Mouse (Mus musculus): ENCODE results near the gene Clasp1. TPM values are rescaled to one million over a fixed set of nuclear protein-coding genes. Genes with fewer than 3 reads are reported as not detected.

The Clasp1 gene
- polyA plus RNA-seq, 1 experiment from 2014 or later = 24.9 TPM

- under 1% methylated on average over 19 of the region's 19 CpGs for WGBS
- ATAC-seq = peak; percentile 41
These were observed 616 bp upstream of the Clasp1 start for GRCm38 (mm10) chr1:118388127-118388756.

GRCm38 (mm10) chr1:118389454-118390265 is 802 bp downstream of the Clasp1 start:
- H3K4me1 ChIP-seq (ENCODE audit: control insufficient read depth, insufficient read depth, low read length) = no peaks in the 10 kb centered on the region
- peak overlapping the region; percentile 72 for H3K4me2 ChIP-seq (ENCODE audit: low read depth, low read length)
- peak overlapping the region; percentile 98 for H3K4me3 ChIP-seq (ENCODE audit: low read length)
- no peaks in the 10 kb centered on the region for H3K36me3 ChIP-seq (ENCODE audit: control insufficient read depth, insufficient read depth, low read length)
- peak overlapping the region; percentile 95 for H3K27ac ChIP-seq (ENCODE audit: low read length)
- WGBS = under 1% methylated on average over 44 of the region's 44 CpGs
- peak overlapping the region; percentile 95 for H3K9ac ChIP-seq (ENCODE audit: low read depth, low read length)
- peak; percentile 63 for ATAC-seq
- H3K9me3 ChIP-seq (ENCODE audit: control insufficient read depth, low read length) = no peaks in the 10 kb centered on the region
- H3K27me3 ChIP-seq (replicated peaks; ENCODE audit: control insufficient read depth, insufficient read depth, low read length) = no peaks in the 10 kb centered on the region

More at GRCm38 (mm10) chr1:118388127-118388756, 616 bp upstream of the Clasp1 start:
- H3K4me3 ChIP-seq (ENCODE audit: low read length) = peak overlapping the region; percentile 98
- H3K27me3 ChIP-seq (replicated peaks; ENCODE audit: control insufficient read depth, insufficient read depth, low read length) = no peaks in the 10 kb centered on the region
- H3K9me3 ChIP-seq (ENCODE audit: control insufficient read depth, low read length) = no peaks in the 10 kb centered on the region
- no peaks in the 10 kb centered on the region for H3K36me3 ChIP-seq (ENCODE audit: control insufficient read depth, insufficient read depth, low read length)
- no peaks in the 10 kb centered on the region for H3K4me1 ChIP-seq (ENCODE audit: control insufficient read depth, insufficient read depth, low read length)
- peak overlapping the region; percentile 57 for H3K4me2 ChIP-seq (ENCODE audit: low read depth, low read length)
- peak overlapping the region; percentile 76 for H3K9ac ChIP-seq (ENCODE audit: low read depth, low read length)
- H3K27ac ChIP-seq (ENCODE audit: low read length) = peak overlapping the region; percentile 95

- 15% methylated on average over 8 of the region's 8 CpGs for WGBS
- Histone ChIP-seq H3K27ac (ENCODE audit: low read length) (peak overlapping the region; percentile 95; the same call in 1 of the 2 replicates), H3K36me3 (ENCODE audit: control insufficient read depth, insufficient read depth, low read length) (no peaks in the 10 kb centered on the region), H3K4me2 (ENCODE audit: low read depth, low read length) (peak overlapping the region; percentile 72), H3K4me3 (ENCODE audit: low read length) (peak overlapping the region; percentile 98), H3K9ac (ENCODE audit: low read depth, low read length) (peak overlapping the region; percentile 95), H3K27me3 (replicated peaks; ENCODE audit: control insufficient read depth, insufficient read depth, low read length) (no peaks in the 10 kb centered on the region), H3K9me3 (ENCODE audit: control insufficient read depth, low read length) (no peaks in the 10 kb centered on the region), H3K4me1 (ENCODE audit: control insufficient read depth, insufficient read depth, low read length) (no peaks in the 10 kb centered on the region)
- ATAC-seq = no peak
These were observed 1.4 kb downstream of the Clasp1 start for GRCm38 (mm10) chr1:118390266-118390660.

GRCm38 (mm10) chr1:118390871-118391387 is 2.1 kb downstream of the Clasp1 start:
- 80% methylated on average over 2 of the region's 2 CpGs for WGBS
- Histone ChIP-seq H3K4me1 (ENCODE audit: control insufficient read depth, insufficient read depth, low read length) (no peaks in the 10 kb centered on the region), H3K27ac (ENCODE audit: low read length) (no peak overlapping the region), H3K4me2 (ENCODE audit: low read depth, low read length) (no peak overlapping the region), H3K4me3 (ENCODE audit: low read length) (no peak overlapping the region), H3K27me3 (replicated peaks; ENCODE audit: control insufficient read depth, insufficient read depth, low read length) (no peaks in the 10 kb centered on the region), H3K9ac (ENCODE audit: low read depth, low read length) (no peak overlapping the region), H3K36me3 (ENCODE audit: control insufficient read depth, insufficient read depth, low read length) (no peaks in the 10 kb centered on the region), H3K9me3 (ENCODE audit: control insufficient read depth, low read length) (no peaks in the 10 kb centered on the region)
- no peak for ATAC-seq

GRCm38 (mm10) chr1:118392246-118392645 is 3.4 kb downstream of the Clasp1 start:
- Histone ChIP-seq H3K27ac (ENCODE audit: low read length) (no peak overlapping the region), H3K9ac (ENCODE audit: low read depth, low read length) (no peak overlapping the region), H3K4me2 (ENCODE audit: low read depth, low read length) (no peak overlapping the region), H3K9me3 (ENCODE audit: control insufficient read depth, low read length) (no peaks in the 10 kb centered on the region), H3K4me3 (ENCODE audit: low read length) (no peak overlapping the region), H3K27me3 (replicated peaks; ENCODE audit: control insufficient read depth, insufficient read depth, low read length) (no peaks in the 10 kb centered on the region), H3K4me1 (ENCODE audit: control insufficient read depth, insufficient read depth, low read length) (no peaks in the 10 kb centered on the region), H3K36me3 (ENCODE audit: control insufficient read depth, insufficient read depth, low read length) (no peaks in the 10 kb centered on the region)
- 92% methylated on average over 2 of the region's 2 CpGs for WGBS
- ATAC-seq = no peak

GRCm38 (mm10) chr1:118393916-118394315 is 5.1 kb downstream of the Clasp1 start:
- H3K27ac ChIP-seq (ENCODE audit: low read length) = no peak overlapping the region
- H3K9me3 ChIP-seq (ENCODE audit: control insufficient read depth, low read length) = no peaks in the 10 kb centered on the region
- no peaks in the 10 kb centered on the region for H3K36me3 ChIP-seq (ENCODE audit: control insufficient read depth, insufficient read depth, low read length)
- no peaks in the 10 kb centered on the region for H3K27me3 ChIP-seq (replicated peaks; ENCODE audit: control insufficient read depth, insufficient read depth, low read length)
- H3K4me2 ChIP-seq (ENCODE audit: low read depth, low read length) = no peak overlapping the region
- WGBS = 86% methylated on average over 3 of the region's 3 CpGs
- no peak for ATAC-seq
- no peaks in the 10 kb centered on the region for H3K4me1 ChIP-seq (ENCODE audit: control insufficient read depth, insufficient read depth, low read length)
- no peak overlapping the region for H3K9ac ChIP-seq (ENCODE audit: low read depth, low read length)
- H3K4me3 ChIP-seq (ENCODE audit: low read length) = no peak overlapping the region

- Histone ChIP-seq H3K4me1 (ENCODE audit: control insufficient read depth, insufficient read depth, low read length) (no peaks in the 10 kb centered on the region), H3K9ac (ENCODE audit: low read depth, low read length) (no peak overlapping the region), H3K27me3 (replicated peaks; ENCODE audit: control insufficient read depth, insufficient read depth, low read length) (no peaks in the 10 kb centered on the region), H3K9me3 (ENCODE audit: control insufficient read depth, low read length) (no peaks in the 10 kb centered on the region), H3K36me3 (ENCODE audit: control insufficient read depth, insufficient read depth, low read length) (no peaks in the 10 kb centered on the region), H3K4me2 (ENCODE audit: low read depth, low read length) (no peak overlapping the region), H3K27ac (ENCODE audit: low read length) (no peak overlapping the region), H3K4me3 (ENCODE audit: low read length) (no peak overlapping the region)
- no peak for ATAC-seq
- 93% methylated on average over 9 of the region's 9 CpGs for WGBS
These were observed 9.0 kb downstream of the Clasp1 start for GRCm38 (mm10) chr1:118397866-118398265.

- H3K9ac ChIP-seq (ENCODE audit: low read depth, low read length) = no peak overlapping the region
- no peaks in the 10 kb centered on the region for H3K36me3 ChIP-seq (ENCODE audit: control insufficient read depth, insufficient read depth, low read length)
- H3K4me1 ChIP-seq (ENCODE audit: control insufficient read depth, insufficient read depth, low read length) = no peaks in the 10 kb centered on the region
- 66% methylated on average over 6 of the region's 6 CpGs for WGBS
- H3K27me3 ChIP-seq (replicated peaks; ENCODE audit: control insufficient read depth, insufficient read depth, low read length) = no peaks in the 10 kb centered on the region
- H3K9me3 ChIP-seq (ENCODE audit: control insufficient read depth, low read length) = no peaks in the 10 kb centered on the region
- ATAC-seq = no peak
- H3K27ac ChIP-seq (ENCODE audit: low read length) = no peak overlapping the region
- no peak overlapping the region for H3K4me2 ChIP-seq (ENCODE audit: low read depth, low read length)
- H3K4me3 ChIP-seq (ENCODE audit: low read length) = no peak overlapping the region
These were observed 9.7 kb downstream of the Clasp1 start for GRCm38 (mm10) chr1:118398567-118398966.

- ATAC-seq = no peak
- Histone ChIP-seq H3K4me1 (ENCODE audit: control insufficient read depth, insufficient read depth, low read length) (no peaks in the 10 kb centered on the region), H3K27ac (ENCODE audit: low read length) (no peak overlapping the region), H3K27me3 (replicated peaks; ENCODE audit: control insufficient read depth, insufficient read depth, low read length) (no peaks in the 10 kb centered on the region), H3K9ac (ENCODE audit: low read depth, low read length) (no peak overlapping the region), H3K9me3 (ENCODE audit: control insufficient read depth, low read length) (no peaks in the 10 kb centered on the region), H3K4me3 (ENCODE audit: low read length) (no peak overlapping the region), H3K4me2 (ENCODE audit: low read depth, low read length) (no peak overlapping the region), H3K36me3 (ENCODE audit: control insufficient read depth, insufficient read depth, low read length) (no peaks in the 10 kb centered on the region)
- 84% methylated on average over 8 of the region's 8 CpGs for WGBS
These were observed 10.9 kb downstream of the Clasp1 start for GRCm38 (mm10) chr1:118399625-118400310.
